17 mouse cellular contexts compared by ENCODE assay signal in genomic region chr17:44599856-44600255, GRCm38 (mm10).
"Had no signal": no experiment of that assay in that cellular context is flagged by ENCODE, and none has a peak within 500 bp of the region (broad histone marks: within the 10 kb centered on the region; RNA-seq: fewer than 3 reads in every experiment).

No protein-coding gene starts in this region.

- H3K9me3 ChIP-seq: liver, embryonic 15.5 days; megakaryocyte, embryonic 14.5 days; midbrain, embryonic 15.5 days; neural tube, embryonic 13.5 days had no signal

- H3K4me2 ChIP-seq: liver, embryonic 11.5 days; liver, embryonic 15.5 days; midbrain, embryonic 11.5 days; midbrain, embryonic 15.5 days; neural tube, embryonic 13.5 days had no signal

- H3K4me3 ChIP-seq: liver, embryonic 15.5 days; midbrain, embryonic 15.5 days; neural tube, embryonic 13.5 days had no signal

- H3K4me1 ChIP-seq: liver, embryonic 15.5 days; midbrain, embryonic 15.5 days had no signal

- H3K9ac ChIP-seq: liver, embryonic 15.5 days; midbrain, embryonic 15.5 days; neural tube, embryonic 13.5 days had no signal

- DNase-seq: kidney, adult 11 months; kidney, adult 9 months; kidney, postnatal 36 days; left cerebral cortex, postnatal 4 days; lung, adult 2 months; lung, postnatal 14 days; right cerebral cortex, adult 18-20 months; thymus, postnatal 25 days had no signal

- H3K36me3 ChIP-seq: liver, embryonic 15.5 days; midbrain, embryonic 15.5 days; neural tube, embryonic 13.5 days had no signal

- H3K27me3 ChIP-seq: liver, embryonic 15.5 days; midbrain, embryonic 15.5 days; neural tube, embryonic 13.5 days had no signal

- ATAC-seq: midbrain, embryonic 15.5 days had no signal

- H3K27ac ChIP-seq: kidney, postnatal 0 days; liver, embryonic 15.5 days; macrophage; midbrain, embryonic 15.5 days; neural tube, embryonic 13.5 days; stomach, postnatal 0 days had no signal
